Mouse (Mus musculus): ENCODE measurements around the gene Olfr807. TPM values are rescaled to one million over a fixed set of nuclear protein-coding genes. Genes with fewer than 3 reads are reported as not detected.

Olfr807 gene
- not detected in 2 replicates for polyA plus RNA-seq (2012)

DNA sequence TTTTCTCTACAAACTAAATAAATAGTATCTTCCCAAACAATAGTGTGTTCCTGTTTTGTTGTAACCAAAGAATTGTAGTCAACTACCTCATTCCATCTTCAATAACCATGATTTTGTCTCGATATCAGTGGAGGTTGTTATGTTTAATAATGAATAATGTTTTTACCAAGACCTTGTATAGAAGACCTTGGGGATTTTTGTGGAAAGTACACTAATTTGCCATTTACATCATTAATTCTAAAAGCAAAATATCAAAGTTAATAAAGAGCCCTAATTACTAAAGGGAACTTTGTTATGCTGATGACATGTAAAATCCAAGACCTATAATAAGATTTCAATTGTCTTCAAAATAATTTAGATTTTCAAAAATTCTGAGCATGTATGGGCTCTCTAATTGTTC is at the start of gene Olfr807:
Gene Olfr807 (minus strand): TSS at position 101 of the 400 bp plus-strand sequence.
- H3K27me3 ChIP-seq (ENCODE audit: control insufficient read depth) = no peaks in the 10 kb centered on the region

DNA sequence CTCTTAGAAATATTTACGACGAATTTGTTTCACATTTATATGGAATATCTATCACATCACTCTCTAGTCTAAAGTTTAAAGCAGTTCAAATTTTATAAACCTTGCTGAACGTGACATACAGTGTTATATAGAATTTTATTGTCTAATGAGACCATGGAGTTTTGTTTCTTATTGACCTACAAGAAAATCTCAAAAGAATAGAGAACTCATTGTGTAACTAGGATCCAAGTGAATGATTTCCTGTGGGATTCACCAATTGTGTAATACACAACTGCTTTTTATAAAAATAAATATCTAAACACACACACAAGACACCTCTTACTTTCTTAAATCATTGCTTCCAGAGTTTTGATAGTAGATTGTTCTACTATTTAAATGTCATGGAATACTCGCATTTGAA is 46.7 kb upstream of the Olfr807 start, which contains the start of gene Olfr811:
Gene Olfr811 (minus strand): TSS at position 101 of the 400 bp plus-strand sequence.
- Histone ChIP-seq H3K27me3 (ENCODE audit: control insufficient read depth) (no peaks in the 10 kb centered on the region), H3K9me3 (ENCODE audit: control insufficient read depth, low read length) (no peaks in the 10 kb centered on the region; the same call in 1 of the 2 replicates), H3K4me1 (ENCODE audit: control insufficient read depth) (no peaks in the 10 kb centered on the region), H3K36me3 (ENCODE audit: control insufficient read depth) (no peaks in the 10 kb centered on the region), H3K4me3 (replicated peaks) (no peak within 1 kb of the TSS)
- TF ChIP-seq TAL1 (IDR thresholded peaks at IDR 0.05; ENCODE audit: low read length) (no peak), GATA1 (IDR thresholded peaks at IDR 0.05; ENCODE audit: low read length) (no peak)

More for the DNA sequence above, at the start of gene Olfr807:
- TF ChIP-seq TAL1 (IDR thresholded peaks at IDR 0.05; ENCODE audit: low read length) = no peak
- no peak for TF ChIP-seq GATA1 (IDR thresholded peaks at IDR 0.05; ENCODE audit: low read length)
- Histone ChIP-seq H3K4me3 (replicated peaks) (no peak within 1 kb of the TSS), H3K4me1 (ENCODE audit: control insufficient read depth) (no peaks in the 10 kb centered on the region), H3K36me3 (ENCODE audit: control insufficient read depth) (no peaks in the 10 kb centered on the region), H3K9me3 (ENCODE audit: control insufficient read depth, low read length) (peaks cover 2% of the 10 kb centered on the region; the same call in 1 of the 2 replicates)

DNA sequence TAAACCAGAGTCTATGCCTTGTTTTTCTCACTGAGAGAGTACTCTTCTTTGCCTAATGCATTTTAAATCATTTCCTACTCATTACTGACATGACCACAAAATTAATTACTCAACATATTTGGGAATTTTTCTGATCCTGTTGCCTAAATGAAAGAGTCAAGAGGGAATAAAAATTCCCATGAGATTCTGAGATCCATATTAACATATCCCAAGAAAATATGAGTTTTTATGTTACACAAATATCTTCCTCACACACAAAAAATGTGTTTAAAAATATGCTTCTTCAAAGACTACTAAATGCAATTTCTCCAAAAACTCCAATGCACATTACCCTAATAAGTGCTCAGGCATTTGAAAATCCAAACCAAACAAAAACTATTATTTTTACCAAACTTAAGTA is 37.2 kb upstream of the Olfr807 start, which contains the start of gene Olfr810:
Gene Olfr810 (minus strand): TSS at position 101 of the 400 bp plus-strand sequence.
- H3K27me3 ChIP-seq (ENCODE audit: control insufficient read depth) = no peaks in the 10 kb centered on the region
- TF ChIP-seq GATA1 (IDR thresholded peaks at IDR 0.05; ENCODE audit: low read length) (no peak), TAL1 (IDR thresholded peaks at IDR 0.05; ENCODE audit: low read length) (no peak)
- H3K4me1 ChIP-seq (ENCODE audit: control insufficient read depth) = no peaks in the 10 kb centered on the region
- H3K36me3 ChIP-seq (ENCODE audit: control insufficient read depth) = no peaks in the 10 kb centered on the region
- H3K4me3 ChIP-seq (replicated peaks) = no peak within 1 kb of the TSS
- no peaks in the 10 kb centered on the region for H3K9me3 ChIP-seq (ENCODE audit: control insufficient read depth, low read length)

DNA sequence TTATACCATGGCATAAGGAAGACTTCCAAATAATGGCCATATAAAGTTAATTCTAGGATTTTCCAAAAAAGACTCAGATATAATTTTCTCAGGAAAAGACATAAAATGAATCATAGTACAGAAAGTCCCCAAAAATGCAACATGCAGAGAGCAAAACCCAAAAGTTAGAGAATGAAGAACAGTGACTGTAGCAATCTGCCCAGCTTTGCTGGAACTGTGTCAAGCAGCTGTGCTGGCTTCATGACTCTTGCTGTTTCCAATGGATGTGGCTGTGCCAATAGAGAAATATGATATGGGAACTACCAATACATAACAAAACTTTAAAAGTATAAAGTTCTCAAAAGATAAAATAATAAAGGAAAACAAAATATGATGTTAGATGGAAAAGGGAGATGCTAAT is 20.5 kb upstream of the Olfr807 start:
- Histone ChIP-seq H3K27me3 (ENCODE audit: control insufficient read depth) (no peaks in the 10 kb centered on the region), H3K4me3 (replicated peaks) (no peak overlapping the region), H3K9me3 (ENCODE audit: control insufficient read depth, low read length) (no peaks in the 10 kb centered on the region), H3K4me1 (ENCODE audit: control insufficient read depth) (no peaks in the 10 kb centered on the region), H3K36me3 (ENCODE audit: control insufficient read depth) (no peaks in the 10 kb centered on the region)
- TF ChIP-seq TAL1 (IDR thresholded peaks at IDR 0.05; ENCODE audit: low read length) (no peak), GATA1 (IDR thresholded peaks at IDR 0.05; ENCODE audit: low read length) (no peak)

DNA sequence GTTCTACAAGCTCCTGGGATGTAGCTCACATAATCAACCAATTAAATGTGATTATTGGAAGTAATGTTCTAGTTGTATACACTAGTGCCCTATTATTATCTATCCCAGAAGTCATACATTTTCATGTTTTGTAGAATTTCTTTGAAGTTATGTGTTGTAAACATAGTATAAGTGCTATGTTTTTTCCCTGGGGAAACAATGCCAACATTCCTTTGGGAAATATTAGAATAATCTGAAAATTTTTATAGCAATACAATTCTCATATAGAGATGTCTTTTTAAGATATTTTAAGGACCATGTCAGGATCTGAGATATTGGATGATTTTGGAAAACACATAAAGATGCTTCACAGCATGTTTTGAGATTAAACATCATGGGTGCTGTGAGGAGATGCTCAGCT is 16.7 kb upstream of the Olfr807 start, which contains the start of gene Olfr809:
Gene Olfr809 (plus strand): TSS at position 301 of the 400 bp plus-strand sequence.
- Histone ChIP-seq H3K9me3 (ENCODE audit: control insufficient read depth, low read length) (no peaks in the 10 kb centered on the region), H3K4me1 (ENCODE audit: control insufficient read depth) (no peaks in the 10 kb centered on the region), H3K36me3 (ENCODE audit: control insufficient read depth) (no peaks in the 10 kb centered on the region), H3K4me3 (replicated peaks) (no peak within 1 kb of the TSS), H3K27me3 (ENCODE audit: control insufficient read depth) (no peaks in the 10 kb centered on the region)
- TF ChIP-seq GATA1 (IDR thresholded peaks at IDR 0.05; ENCODE audit: low read length) = no peak
- no peak for TF ChIP-seq TAL1 (IDR thresholded peaks at IDR 0.05; ENCODE audit: low read length)

DNA sequence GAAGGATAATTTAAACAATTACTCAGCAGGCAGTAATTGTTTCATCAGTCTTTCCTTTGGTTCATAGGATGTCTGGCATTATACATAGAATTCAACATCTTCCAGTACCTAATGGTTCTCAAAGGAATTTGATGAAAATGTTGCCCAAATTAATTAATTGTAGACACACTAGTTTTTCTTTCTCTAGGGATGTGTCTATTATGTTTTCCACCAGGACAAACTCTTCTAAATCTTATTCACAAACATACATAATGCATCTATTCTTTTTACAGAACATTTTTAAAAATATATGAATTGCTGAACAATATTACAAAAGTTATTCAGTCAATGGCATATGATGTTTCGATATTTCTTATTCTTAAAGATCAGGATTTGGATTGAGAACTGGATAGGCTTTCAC is 7.6 kb upstream of the Olfr807 start, which contains the start of gene Olfr808:
Gene Olfr808 (plus strand): TSS at position 301 of the 400 bp plus-strand sequence.
- H3K9me3 ChIP-seq (ENCODE audit: control insufficient read depth, low read length) = no peaks in the 10 kb centered on the region; the same call in 1 of the 2 replicates
- no peaks in the 10 kb centered on the region for H3K36me3 ChIP-seq (ENCODE audit: control insufficient read depth)
- no peak within 1 kb of the TSS for H3K4me3 ChIP-seq (replicated peaks)
- TF ChIP-seq GATA1 (IDR thresholded peaks at IDR 0.05; ENCODE audit: low read length) (no peak), TAL1 (IDR thresholded peaks at IDR 0.05; ENCODE audit: low read length) (no peak)
- no peaks in the 10 kb centered on the region for H3K4me1 ChIP-seq (ENCODE audit: control insufficient read depth)
- no peaks in the 10 kb centered on the region for H3K27me3 ChIP-seq (ENCODE audit: control insufficient read depth)

DNA sequence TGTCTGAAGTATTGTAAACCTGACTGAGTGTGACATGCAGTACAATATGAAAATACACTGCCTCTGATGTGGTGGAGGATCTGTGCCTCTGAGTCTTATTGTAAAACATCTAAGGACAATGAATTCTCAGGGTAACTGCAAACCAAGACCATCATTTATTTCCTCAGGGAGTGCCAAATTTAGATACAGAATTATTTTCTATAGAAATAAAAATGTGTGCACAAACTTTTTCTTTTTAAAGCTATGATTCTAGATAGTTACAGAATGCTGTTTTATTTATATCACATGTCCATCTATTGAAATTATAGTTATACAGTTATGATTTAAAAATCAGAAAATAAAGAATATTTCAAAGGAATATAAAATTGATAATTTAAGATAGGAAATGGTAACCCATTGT is 15.8 kb downstream of the Olfr807 start, which contains the start of gene Olfr806:
Gene Olfr806 (minus strand): TSS at position 101 of the 400 bp plus-strand sequence.
- Histone ChIP-seq H3K4me1 (ENCODE audit: control insufficient read depth) (no peaks in the 10 kb centered on the region), H3K36me3 (ENCODE audit: control insufficient read depth) (no peaks in the 10 kb centered on the region)
- TF ChIP-seq TAL1 (IDR thresholded peaks at IDR 0.05; ENCODE audit: low read length) (no peak), GATA1 (IDR thresholded peaks at IDR 0.05; ENCODE audit: low read length) (no peak)

DNA sequence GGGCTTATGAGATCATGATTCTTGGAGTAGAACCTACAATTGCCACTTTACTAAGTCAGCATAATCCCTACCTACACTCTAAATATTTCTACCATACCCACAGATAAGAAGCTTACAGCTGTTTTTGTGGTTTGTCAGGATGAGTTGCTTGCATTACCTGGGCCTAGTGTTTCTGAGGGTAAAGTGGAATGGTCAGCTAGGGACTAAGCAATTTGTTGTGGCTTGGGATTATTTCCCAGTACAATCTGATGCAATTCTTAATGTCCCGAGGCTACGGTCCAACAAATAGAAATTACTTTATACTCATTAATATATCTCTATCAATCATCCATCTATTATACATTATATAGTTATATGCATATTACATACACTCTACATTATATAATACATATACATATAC is 28.3 kb downstream of the Olfr807 start, which contains the start of gene Olfr805:
Gene Olfr805 (minus strand): TSS at position 101 of the 400 bp plus-strand sequence.
- H3K4me1 ChIP-seq (ENCODE audit: control insufficient read depth) = no peaks in the 10 kb centered on the region
- no peak within 1 kb of the TSS for H3K4me3 ChIP-seq (replicated peaks)
- H3K9me3 ChIP-seq (ENCODE audit: control insufficient read depth, low read length) = no peaks in the 10 kb centered on the region
- no peaks in the 10 kb centered on the region for H3K36me3 ChIP-seq (ENCODE audit: control insufficient read depth)
- TF ChIP-seq TAL1 (IDR thresholded peaks at IDR 0.05; ENCODE audit: low read length) (no peak), GATA1 (IDR thresholded peaks at IDR 0.05; ENCODE audit: low read length) (no peak)
- no peaks in the 10 kb centered on the region for H3K27me3 ChIP-seq (ENCODE audit: control insufficient read depth)

More for the DNA sequence above, 15.8 kb downstream of the Olfr807 start, which contains the start of gene Olfr806:
- Histone ChIP-seq H3K4me3 (replicated peaks) (no peak within 1 kb of the TSS), H3K9me3 (ENCODE audit: control insufficient read depth, low read length) (0 out of 2 replicates have a peak, but pooled peaks cover 2% of the 10 kb centered on the region), H3K27me3 (ENCODE audit: control insufficient read depth) (no peaks in the 10 kb centered on the region)

Other genes with a start within 250 kb of the Olfr807 start
- not detected in 2 replicates for gene Olfr791, start 236.0 kb downstream of the Olfr807 start, polyA plus RNA-seq (2012)
- not detected in 2 replicates for gene Olfr792, start 218.6 kb downstream of the Olfr807 start, polyA plus RNA-seq (2012)
- gene Olfr794, start 190.1 kb downstream of the Olfr807 start, polyA plus RNA-seq (2012) = not detected in 2 replicates
- not detected in 2 replicates for gene Olfr796, start 145.2 kb downstream of the Olfr807 start, polyA plus RNA-seq (2012)
- gene Olfr798, start 129.9 kb downstream of the Olfr807 start, polyA plus RNA-seq (2012) = not detected in 2 replicates
- not detected in 2 replicates for gene Olfr799, start 120.3 kb downstream of the Olfr807 start, polyA plus RNA-seq (2012)
- gene Olfr800, start 100.1 kb downstream of the Olfr807 start, polyA plus RNA-seq (2012) = 0.01 TPM in 1 of 2 replicates, not detected in the other
- not detected in 2 replicates for gene Olfr801, start 83.9 kb downstream of the Olfr807 start, polyA plus RNA-seq (2012)
- not detected in 2 replicates for gene Olfr802, start 69.6 kb downstream of the Olfr807 start, polyA plus RNA-seq (2012)
- gene Olfr803, start 63.5 kb downstream of the Olfr807 start, polyA plus RNA-seq (2012) = not detected in 2 replicates
- gene Olfr804, start 54.6 kb downstream of the Olfr807 start, polyA plus RNA-seq (2012) = not detected in 2 replicates
- not detected in 2 replicates for gene Olfr805, start 28.4 kb downstream of the Olfr807 start, polyA plus RNA-seq (2012)
- not detected in 2 replicates for gene Olfr806, start 15.9 kb downstream of the Olfr807 start, polyA plus RNA-seq (2012)
- not detected in 2 replicates for gene Olfr808, start 7.7 kb upstream of the Olfr807 start, polyA plus RNA-seq (2012)
- not detected in 2 replicates for gene Olfr809, start 16.8 kb upstream of the Olfr807 start, polyA plus RNA-seq (2012)
- gene Olfr810, start 37.1 kb upstream of the Olfr807 start, polyA plus RNA-seq (2012) = not detected in 2 replicates
- not detected in 2 replicates for gene Olfr811, start 46.6 kb upstream of the Olfr807 start, polyA plus RNA-seq (2012)
- gene Olfr812, start 88.3 kb upstream of the Olfr807 start, polyA plus RNA-seq (2012) = not detected in 2 replicates
- not detected in 2 replicates for gene Olfr813, start 97.6 kb upstream of the Olfr807 start, polyA plus RNA-seq (2012)
- not detected in 2 replicates for gene Olfr814, start 122.1 kb upstream of the Olfr807 start, polyA plus RNA-seq (2012)
- not detected in 2 replicates for gene Olfr815, start 148.1 kb upstream of the Olfr807 start, polyA plus RNA-seq (2012)
- gene Olfr816, start 157.8 kb upstream of the Olfr807 start, polyA plus RNA-seq (2012) = not detected in 2 replicates
- gene Olfr818, start 191.3 kb upstream of the Olfr807 start, polyA plus RNA-seq (2012) = not detected in 2 replicates
- not detected in 2 replicates for gene Olfr819, start 209.5 kb upstream of the Olfr807 start, polyA plus RNA-seq (2012)
- 0.02 TPM in 1 of 2 replicates, not detected in the other for gene Olfr247, start 218.3 kb upstream of the Olfr807 start, polyA plus RNA-seq (2012)
- gene Gm10310, start 227.3 kb upstream of the Olfr807 start, polyA plus RNA-seq (2012) = not detected in 2 replicates